8 mouse cellular contexts compared by ENCODE assay signal in genomic region chr5:45855526-45856302, GRCm38 (mm10). TPM values are rescaled to one million over a fixed set of nuclear protein-coding genes. Genes with fewer than 3 reads are reported as not detected.
DNase-seq lines count a peak whose midpoint lies in the region; ATAC-seq lines count a peak whose summit lies in the region.

No protein-coding gene starts in this region.

- H3K4me1 ChIP-seq in hindbrain, embryonic 15.5 days (replicated peaks) = peaks cover 6% of the 10 kb centered on the region
- H3K4me1 ChIP-seq in megakaryocyte, embryonic 14.5 days = peaks cover 14% of the 10 kb centered on the region

- intact Hi-C loops in left cerebral cortex, postnatal 14 days (cut with DNase I) = loop anchor here (5.0 kb wide), 3 partner anchors 88 to 492 kb away; no protein-coding TSS in a partner anchor

- peak; percentile 14 for DNase-seq in spleen, adult 12 weeks (ENCODE audit: low spot score)
- DNase-seq in spleen, postnatal 4 days (ENCODE audit: low spot score in 2 of 2) = no peak
- DNase-seq in cerebellum, adult 8-10 months = peak; percentile 34
- peak; percentile 22 to 41 for DNase-seq in frontal cortex, postnatal 25 days (ENCODE audit: low spot score in 2 of 2)
- DNase-seq in left cerebral cortex, postnatal 14 days (ENCODE audit: low spot score in 2 of 2) = peak; percentile 54 to 56
- DNase-seq in spleen, postnatal 14 days (ENCODE audit: low spot score in 2 of 2) = peak; percentile 8 to 19

- H3K27me3 ChIP-seq in hindbrain, embryonic 15.5 days = no peaks in the 10 kb centered on the region
- H3K27me3 ChIP-seq in megakaryocyte, embryonic 14.5 days (replicated peaks) = no peaks in the 10 kb centered on the region

- peak; percentile 29 for ATAC-seq in hindbrain, embryonic 15.5 days (ENCODE audit: low FRiP score, low read depth)

- H3K4me3 ChIP-seq in hindbrain, embryonic 15.5 days = peak overlapping the region; percentile 86
- peak overlapping the region; percentile 98 for H3K4me3 ChIP-seq in megakaryocyte, embryonic 14.5 days (replicated peaks)

- H3K36me3 ChIP-seq in hindbrain, embryonic 15.5 days = no peaks in the 10 kb centered on the region
- no peaks in the 10 kb centered on the region for H3K36me3 ChIP-seq in megakaryocyte, embryonic 14.5 days (replicated peaks; ENCODE audit: low read length)

- peak overlapping the region; percentile 98 for H3K27ac ChIP-seq in hindbrain, embryonic 15.5 days (replicated peaks)

- peak overlapping the region; percentile 84 for H3K9ac ChIP-seq in hindbrain, embryonic 15.5 days

- WGBS in hindbrain, embryonic 15.5 days = 19% methylated on average over 21 of the region's 21 CpGs

- peak overlapping the region; percentile 82 for H3K4me2 ChIP-seq in hindbrain, embryonic 15.5 days

- no peaks in the 10 kb centered on the region for H3K9me3 ChIP-seq in hindbrain, embryonic 15.5 days
- H3K9me3 ChIP-seq in megakaryocyte, embryonic 14.5 days = no peaks in the 10 kb centered on the region

RNA-seq across cellular contexts. Expression of gene Lcorl, which starts 1.7 kb away (rescaled TPM):
- 40.3 and 51.2 TPM in 2 replicates for polyA plus RNA-seq in hindbrain, embryonic 15.5 days (2015; fragmentation: Nextera tagmentation; extraction: Ambion mirVana)
- 10 to 100 TPM; 31.8 to 34.9 TPM for total RNA-seq in left cerebral cortex, postnatal 14 days (2021)
- 0.73 and 6.0 TPM in 2 replicates for polyA plus RNA-seq in megakaryocyte, embryonic 14.5 days (2012; ENCODE audit: insufficient read depth, low replicate concordance)

Comparison
In these comparisons a context has a peak if more than half of its experiments do, and no peak if none do; other contexts are left out.
1. DNase-seq: peak in spleen, adult 12 weeks (single experiment), cerebellum, adult 8-10 months (single experiment), frontal cortex, postnatal 25 days (2 of 2), left cerebral cortex, postnatal 14 days (2 of 2) and spleen, postnatal 14 days (2 of 2); none in spleen, postnatal 4 days (0 of 2).